Mouse (Mus musculus): ENCODE results near the gene Ppp6c. TPM values are rescaled to one million over a fixed set of nuclear protein-coding genes. Genes with fewer than 3 reads are reported as not detected.

The Ppp6c gene
- polyA plus RNA-seq, 1 experiment from 2014 or later, result 78.5 TPM

- 35% methylated on average over 1 of the region's 1 CpGs for WGBS
- no peak overlapping the region for H3K27ac ChIP-seq (ENCODE audit: low read length)
These were observed 68.3 kb downstream of the Ppp6c start for GRCm38 (mm10) chr2:39157916-39158315.

GRCm38 (mm10) chr2:39156821-39157220 is 69.4 kb downstream of the Ppp6c start:
- ATAC-seq (ENCODE audit: insufficient read depth, low FRiP score), result no peak
- Histone ChIP-seq H3K9ac (ENCODE audit: low read length) (no peak overlapping the region), H3K9me3 (replicated peaks; ENCODE audit: control insufficient read depth, low read length) (no peaks in the 10 kb centered on the region), H3K36me3 (ENCODE audit: control insufficient read depth, insufficient read depth, low read length) (no peaks in the 10 kb centered on the region), H3K27ac (ENCODE audit: low read length) (no peak overlapping the region), H3K4me3 (replicated peaks; ENCODE audit: low read length) (no peak overlapping the region), H3K4me1 (ENCODE audit: control insufficient read depth, insufficient read depth, low read length) (0 out of 2 replicates have a peak, but pooled peaks cover 4% of the 10 kb centered on the region), H3K4me2 (ENCODE audit: low read depth, low read length) (no peak overlapping the region), H3K27me3 (ENCODE audit: control insufficient read depth, insufficient read depth, low read length) (no peaks in the 10 kb centered on the region)
- WGBS, result 35% methylated on average over 1 of the region's 1 CpGs

More at GRCm38 (mm10) chr2:39157916-39158315, 68.3 kb downstream of the Ppp6c start:
- Histone ChIP-seq H3K9ac (ENCODE audit: low read length) (no peak overlapping the region), H3K36me3 (ENCODE audit: control insufficient read depth, insufficient read depth, low read length) (no peaks in the 10 kb centered on the region), H3K27me3 (ENCODE audit: control insufficient read depth, insufficient read depth, low read length) (no peaks in the 10 kb centered on the region), H3K4me3 (replicated peaks; ENCODE audit: low read length) (no peak overlapping the region), H3K4me1 (ENCODE audit: control insufficient read depth, insufficient read depth, low read length) (0 out of 2 replicates have a peak, but pooled peaks cover 4% of the 10 kb centered on the region), H3K9me3 (replicated peaks; ENCODE audit: control insufficient read depth, low read length) (no peaks in the 10 kb centered on the region), H3K4me2 (ENCODE audit: low read depth, low read length) (no peak overlapping the region)
- no peak for ATAC-seq (ENCODE audit: insufficient read depth, low FRiP score)

GRCm38 (mm10) chr2:39150943-39151342 is 75.3 kb downstream of the Ppp6c start:
- H3K4me2 ChIP-seq (ENCODE audit: low read depth, low read length), result no peak overlapping the region
- no peak overlapping the region for H3K27ac ChIP-seq (ENCODE audit: low read length)
- H3K4me3 ChIP-seq (replicated peaks; ENCODE audit: low read length), result no peak overlapping the region
- H3K27me3 ChIP-seq (ENCODE audit: control insufficient read depth, insufficient read depth, low read length), result no peaks in the 10 kb centered on the region
- WGBS, result 60% methylated on average over 2 of the region's 2 CpGs
- no peaks in the 10 kb centered on the region for H3K9me3 ChIP-seq (replicated peaks; ENCODE audit: control insufficient read depth, low read length)
- no peaks in the 10 kb centered on the region for H3K4me1 ChIP-seq (ENCODE audit: control insufficient read depth, insufficient read depth, low read length)
- no peak for ATAC-seq (ENCODE audit: insufficient read depth, low FRiP score)
- no peaks in the 10 kb centered on the region for H3K36me3 ChIP-seq (ENCODE audit: control insufficient read depth, insufficient read depth, low read length)
- no peak overlapping the region for H3K9ac ChIP-seq (ENCODE audit: low read length)

- no peak for ATAC-seq (ENCODE audit: insufficient read depth, low FRiP score)
- 37% methylated on average over 2 of the region's 2 CpGs for WGBS
- no peak overlapping the region for H3K27ac ChIP-seq (ENCODE audit: low read length)
- H3K4me2 ChIP-seq (ENCODE audit: low read depth, low read length), result no peak overlapping the region
- no peaks in the 10 kb centered on the region for H3K36me3 ChIP-seq (ENCODE audit: control insufficient read depth, insufficient read depth, low read length)
- no peaks in the 10 kb centered on the region for H3K4me1 ChIP-seq (ENCODE audit: control insufficient read depth, insufficient read depth, low read length)
- no peak overlapping the region for H3K4me3 ChIP-seq (replicated peaks; ENCODE audit: low read length)
- no peaks in the 10 kb centered on the region for H3K27me3 ChIP-seq (ENCODE audit: control insufficient read depth, insufficient read depth, low read length)
- H3K9me3 ChIP-seq (replicated peaks; ENCODE audit: control insufficient read depth, low read length), result no peaks in the 10 kb centered on the region
- H3K9ac ChIP-seq (ENCODE audit: low read length), result no peak overlapping the region
These were observed 78.2 kb downstream of the Ppp6c start for GRCm38 (mm10) chr2:39148075-39148474.

- Histone ChIP-seq H3K27me3 (ENCODE audit: control insufficient read depth, insufficient read depth, low read length) (no peaks in the 10 kb centered on the region), H3K9me3 (replicated peaks; ENCODE audit: control insufficient read depth, low read length) (no peaks in the 10 kb centered on the region), H3K9ac (ENCODE audit: low read length) (no peak overlapping the region), H3K4me1 (ENCODE audit: control insufficient read depth, insufficient read depth, low read length) (no peaks in the 10 kb centered on the region), H3K4me2 (ENCODE audit: low read depth, low read length) (no peak overlapping the region), H3K4me3 (replicated peaks; ENCODE audit: low read length) (no peak overlapping the region), H3K27ac (ENCODE audit: low read length) (no peak overlapping the region), H3K36me3 (ENCODE audit: control insufficient read depth, insufficient read depth, low read length) (no peaks in the 10 kb centered on the region)
- 94% methylated on average over 1 of the region's 1 CpGs for WGBS
- ATAC-seq (ENCODE audit: insufficient read depth, low FRiP score), result no peak
These were observed 79.8 kb downstream of the Ppp6c start for GRCm38 (mm10) chr2:39146469-39146868.

Other genes with a start within 250 kb of the Ppp6c start
- 1.7 and 1.9 TPM in 2 replicates for gene Wdr38, start 229.0 kb downstream of the Ppp6c start, polyA plus RNA-seq (2015; fragmentation: Nextera tagmentation; extraction: Ambion mirVana)
- 102 and 114 TPM in 2 replicates for gene Arpc5l, start 221.1 kb downstream of the Ppp6c start, polyA plus RNA-seq (2015; fragmentation: Nextera tagmentation; extraction: Ambion mirVana)
- 789 and 1,020 TPM in 2 replicates for gene Rpl35, start 220.8 kb downstream of the Ppp6c start, polyA plus RNA-seq (2015; fragmentation: Nextera tagmentation; extraction: Ambion mirVana)
- 27.8 and 31.2 TPM in 2 replicates for gene Golga1, start 160.9 kb downstream of the Ppp6c start, polyA plus RNA-seq (2015; fragmentation: Nextera tagmentation; extraction: Ambion mirVana)
- gene Scai, start 35.7 kb downstream of the Ppp6c start, polyA plus RNA-seq (2015; fragmentation: Nextera tagmentation; extraction: Ambion mirVana), result 8.1 and 8.9 TPM in 2 replicates